Mouse (Mus musculus): Measurements from ENCODE around the gene Prss3. TPM values are rescaled to one million over a fixed set of nuclear protein-coding genes. Genes with fewer than 3 reads are reported as not detected.
"Not testable (repeated sequence)": the region's sequence is repeated elsewhere in the genome, so short reads cannot be mapped to it uniquely, and the experiment has no call there.

Prss3 gene
- total RNA-seq (2014; fragmentation: Nextera tagmentation) = not detected in 2 replicates
- not detected in 2 replicates for total RNA-seq (2017)

- not testable (repeated sequence) for ATAC-seq (replicated peaks; ENCODE audit: low FRiP score, low TSS enrichment, poor library complexity, severe bottlenecking)
These were observed at the start of gene Prss3 for GRCm38 (mm10) chr6:41377578-41377977. Gene Prss3 (minus strand): TSS chr6:41377678.

GRCm38 (mm10) chr6:41392056-41392455 is 14.6 kb upstream of the Prss3 start, which contains the start of gene Gm5771:
Gene Gm5771 (plus strand): TSS chr6:41392356.
- ATAC-seq (replicated peaks; ENCODE audit: low FRiP score, low TSS enrichment, poor library complexity, severe bottlenecking) = not testable (repeated sequence)

- not testable (repeated sequence) for ATAC-seq (replicated peaks; ENCODE audit: low FRiP score, low TSS enrichment, poor library complexity, severe bottlenecking)
These were observed 14.2 kb upstream of the Prss3 start for GRCm38 (mm10) chr6:41391640-41392039.

GRCm38 (mm10) chr6:41386781-41387180 is 9.3 kb upstream of the Prss3 start:
- peak; percentile 85 for ATAC-seq (replicated peaks; ENCODE audit: low FRiP score, low TSS enrichment, poor library complexity, severe bottlenecking)

- ATAC-seq (replicated peaks; ENCODE audit: low FRiP score, low TSS enrichment, poor library complexity, severe bottlenecking) = not testable (repeated sequence)
These were observed 3.7 kb downstream of the Prss3 start for GRCm38 (mm10) chr6:41373772-41374171.

- no peak for ATAC-seq (replicated peaks; ENCODE audit: low FRiP score, low TSS enrichment, poor library complexity, severe bottlenecking)
These were observed 23.5 kb downstream of the Prss3 start, which contains the start of gene Try10 for GRCm38 (mm10) chr6:41353932-41354331. Gene Try10 (plus strand): TSS chr6:41354105.

Other genes starting within 250 kb of the Prss3 start
- not detected in 2 replicates for gene Try4, start 75.4 kb downstream of the Prss3 start, total RNA-seq (2014; fragmentation: Nextera tagmentation)
- not detected in 2 replicates for gene Try4, start 75.4 kb downstream of the Prss3 start, total RNA-seq (2017)
- gene Try5, start 60.8 kb downstream of the Prss3 start, total RNA-seq (2014; fragmentation: Nextera tagmentation) = not detected in 2 replicates
- not detected in 2 replicates for gene Try5, start 60.8 kb downstream of the Prss3 start, total RNA-seq (2017)
- gene Try10, start 23.6 kb downstream of the Prss3 start, total RNA-seq (2014; fragmentation: Nextera tagmentation) = not detected in 2 replicates
- not detected in 2 replicates for gene Try10, start 23.6 kb downstream of the Prss3 start, total RNA-seq (2017)
- not detected in 2 replicates for gene Gm5771, start 14.7 kb upstream of the Prss3 start, total RNA-seq (2014; fragmentation: Nextera tagmentation)
- gene Gm5771, start 14.7 kb upstream of the Prss3 start, total RNA-seq (2017) = not detected in 2 replicates
- not detected in 2 replicates for gene Gm10334, start 68.5 kb upstream of the Prss3 start, total RNA-seq (2014; fragmentation: Nextera tagmentation)
- not detected in 2 replicates for gene Gm10334, start 68.5 kb upstream of the Prss3 start, total RNA-seq (2017)
- not detected in 2 replicates for gene Prss1, start 81.3 kb upstream of the Prss3 start, total RNA-seq (2014; fragmentation: Nextera tagmentation)
- gene Prss1, start 81.3 kb upstream of the Prss3 start, total RNA-seq (2017) = not detected in 2 replicates
- not detected in 2 replicates for gene Prss2, start 144.1 kb upstream of the Prss3 start, total RNA-seq (2014; fragmentation: Nextera tagmentation)
- gene Prss2, start 144.1 kb upstream of the Prss3 start, total RNA-seq (2017) = not detected in 2 replicates
- 1.5 and 12.2 TPM in 2 replicates for gene Ephb6, start 227.8 kb upstream of the Prss3 start, total RNA-seq (2014; fragmentation: Nextera tagmentation)
- gene Ephb6, start 227.8 kb upstream of the Prss3 start, total RNA-seq (2017) = 4.3 and 7.2 TPM in 2 replicates

Measured in megakaryocyte-erythroid progenitor cell, adult 5-6 weeks (primary cell).